17 mouse cellular contexts compared by ENCODE assay signal in the genomic region with DNA sequence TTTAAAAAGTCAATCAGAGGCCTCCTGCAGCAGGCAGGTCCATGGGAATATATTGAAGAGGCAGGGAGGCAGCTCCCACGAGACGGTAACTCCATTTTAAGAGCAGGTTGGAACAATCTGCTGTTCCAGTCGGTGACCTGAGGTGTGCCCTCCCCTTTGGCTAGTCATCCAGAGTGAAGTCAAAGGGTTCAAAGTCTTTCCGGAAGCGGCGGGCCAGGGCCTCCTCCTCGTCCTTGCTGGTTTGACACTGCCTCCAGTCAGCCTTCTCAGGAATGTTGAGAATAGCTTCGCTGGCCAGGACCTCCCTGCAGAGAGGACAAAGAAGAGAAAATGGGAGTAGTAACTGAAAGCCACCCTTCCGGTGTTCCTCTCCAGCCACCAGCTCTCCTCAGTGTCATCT. TPM values are rescaled to one million over a fixed set of nuclear protein-coding genes. Genes with fewer than 3 reads are reported as not detected.
DNase-seq lines count a peak whose midpoint lies in the region; ATAC-seq and TF ChIP-seq lines count a peak whose summit lies in the region.
"Had no signal": no experiment of that assay in that cellular context is flagged by ENCODE, and none has a peak within 500 bp of the region (broad histone marks: within the 10 kb centered on the region; RNA-seq: fewer than 3 reads in every experiment).

No protein-coding gene starts in this region.

- H3K4me2 ChIP-seq in stomach, postnatal 0 days (replicated peaks; ENCODE audit: low read depth), result no peak overlapping the region
- H3K4me2 ChIP-seq: forebrain, embryonic 15.5 days; hindbrain, embryonic 12.5 days; limb, embryonic 15.5 days; midbrain, embryonic 13.5 days had no signal

- peaks cover 25% of the 10 kb centered on the region; the same call in 1 of the 2 replicates for H3K4me1 ChIP-seq in kidney, adult 2 months (ENCODE audit: control insufficient read depth, insufficient read depth, low read length)
- H3K4me1 ChIP-seq in stomach, postnatal 0 days (replicated peaks; ENCODE audit: control insufficient read depth, insufficient read depth), result no peaks in the 10 kb centered on the region

- TF ChIP-seq EP300 in stomach, postnatal 0 days (optimal IDR thresholded peaks at IDR 0.05), result no peak

- H3K9me3 ChIP-seq in stomach, postnatal 0 days (ENCODE audit: control insufficient read depth, low read length), result no peaks in the 10 kb centered on the region
- H3K9me3 ChIP-seq: forebrain, embryonic 15.5 days; hindbrain, embryonic 12.5 days; limb, embryonic 15.5 days; midbrain, embryonic 13.5 days had no signal

- TF ChIP-seq CTCF in kidney, adult 2 months (conservative IDR thresholded peaks at IDR 0.05; ENCODE audit: insufficient read depth, insufficient read length, low read depth, low read length), result no peak
- no peak for TF ChIP-seq CTCF in stomach, postnatal 0 days (IDR thresholded peaks at IDR 0.05; ENCODE audit: low read depth)

- no peak for ATAC-seq in stomach, postnatal 0 days (ENCODE audit: low FRiP score, low TSS enrichment)
- ATAC-seq: forebrain, embryonic 15.5 days; lung, postnatal 0 days; midbrain, embryonic 13.5 days had no signal

- H3K27ac ChIP-seq in kidney, adult 2 months (ENCODE audit: insufficient read depth, low read depth, low read length), result peak overlapping the region; percentile 85
- H3K27ac ChIP-seq in stomach, postnatal 0 days (replicated peaks), result no peak overlapping the region
- H3K27ac ChIP-seq: forebrain, embryonic 15.5 days; hindbrain, embryonic 12.5 days; limb, embryonic 15.5 days; midbrain, embryonic 13.5 days had no signal

- H3K36me3 ChIP-seq in kidney, adult 2 months (ENCODE audit: control insufficient read depth, insufficient read depth, low read length), result no peaks in the 10 kb centered on the region; the same call in 1 of the 2 replicates
- H3K36me3 ChIP-seq in stomach, postnatal 0 days (ENCODE audit: control insufficient read depth, insufficient read depth, low read length), result peaks cover 9% of the 10 kb centered on the region; the same call in 1 of the 2 replicates

- WGBS in kidney, adult 2 months, result 29% methylated on average over 9 of the region's 9 CpGs
- 83% methylated on average over 9 of the region's 9 CpGs for WGBS in stomach, postnatal 0 days

- H3K9ac ChIP-seq in stomach, postnatal 0 days (ENCODE audit: low read length), result no peak overlapping the region
- H3K9ac ChIP-seq: forebrain, embryonic 15.5 days; hindbrain, embryonic 12.5 days; limb, embryonic 15.5 days; midbrain, embryonic 13.5 days had no signal

- H3K4me3 ChIP-seq in kidney, adult 2 months (ENCODE audit: insufficient read depth, low read depth, low read length), result no peak overlapping the region
- H3K4me3 ChIP-seq in stomach, postnatal 0 days (ENCODE audit: low read depth, low read length), result no peak overlapping the region
- H3K4me3 ChIP-seq: erythroblast, embryonic 14.5 days; forebrain, embryonic 15.5 days; hindbrain, embryonic 12.5 days; limb, embryonic 15.5 days; midbrain, embryonic 13.5 days had no signal

- intact Hi-C loops in left cerebral cortex, postnatal 14 days (cut with DNase I), result no loop called here

- TF ChIP-seq POLR2A in kidney, adult 2 months (IDR thresholded peaks at IDR 0.05; ENCODE audit: low read depth, low read length), result no peak

- no peaks in the 10 kb centered on the region for H3K27me3 ChIP-seq in kidney, adult 2 months (replicated peaks; ENCODE audit: control insufficient read depth, insufficient read depth, low read length)
- H3K27me3 ChIP-seq in stomach, postnatal 0 days (ENCODE audit: control insufficient read depth, insufficient read depth, low read length), result no peaks in the 10 kb centered on the region
- H3K27me3 ChIP-seq: forebrain, embryonic 15.5 days; hindbrain, embryonic 12.5 days; limb, embryonic 15.5 days; midbrain, embryonic 13.5 days had no signal

- DNase-seq in adrenal gland, postnatal 14 days, result peak; percentile 12
- no peak for DNase-seq in adrenal gland, postnatal 4 days (ENCODE audit: low spot score in 2 of 2)
- peak; percentile 25 for DNase-seq in R1 (ENCODE audit: low read depth, low spot score)
- peak; percentile 93 for DNase-seq in kidney, adult 2 months
- DNase-seq in kidney, postnatal 25 days, result peak; percentile 78 to 92
- DNase-seq in left cerebral cortex, postnatal 14 days (ENCODE audit: low spot score in 2 of 2), result no peak
- no peak for DNase-seq in frontal cortex, adult 2 months (ENCODE audit: extremely low spot score in 1 of 2, low spot score in 1 of 2)
- DNase-seq in stomach, postnatal 0 days (ENCODE audit: low spot score), result no peak
- DNase-seq: cerebellum, adult 18-20 months; heart, postnatal 10 days; right cerebral cortex, postnatal 14 days had no signal

RNA-seq across cellular contexts. Expression of a gene that starts 3.1 kb away (rescaled TPM):
- 60.3 and 61.7 TPM in 2 replicates for total RNA-seq in adrenal gland, postnatal 14 days (2021)
- 10 to 100 TPM; 54.5 to 58.7 TPM for total RNA-seq in adrenal gland, postnatal 4 days (2021)
- polyA plus RNA-seq in kidney, adult 2 months (2012; rRNA removed), result 28.9 and 34.4 TPM in 2 replicates
- total RNA-seq in left cerebral cortex, postnatal 14 days (2021), result 10 to 100 TPM; 40.9 to 54.5 TPM
- polyA plus RNA-seq in frontal cortex, adult 2 months (2012; rRNA removed), result 102 and 117 TPM in 2 replicates
- 21.3 and 23.7 TPM in 2 replicates for polyA plus RNA-seq in stomach, postnatal 0 days (2015; fragmentation: Nextera tagmentation; extraction: Ambion mirVana)

RNA-seq across cellular contexts. Expression of a gene that starts 25.3 kb away (rescaled TPM):
- total RNA-seq in adrenal gland, postnatal 14 days (2021), result 20.4 and 27.1 TPM in 2 replicates
- total RNA-seq in adrenal gland, postnatal 4 days (2021), result 10 to 100 TPM; 33.9 to 34.4 TPM
- 7.9 and 9.9 TPM in 2 replicates for polyA plus RNA-seq in kidney, adult 2 months (2012; rRNA removed)
- total RNA-seq in left cerebral cortex, postnatal 14 days (2021), result 10 to 100 TPM; 16.6 to 19.4 TPM
- polyA plus RNA-seq in frontal cortex, adult 2 months (2012; rRNA removed), result 22.5 and 24.6 TPM in 2 replicates
- polyA plus RNA-seq in stomach, postnatal 0 days (2015; fragmentation: Nextera tagmentation; extraction: Ambion mirVana), result 13.0 and 13.6 TPM in 2 replicates

RNA-seq across cellular contexts. Expression of a gene that starts 35.9 kb away (rescaled TPM):
- 27.5 and 34.5 TPM in 2 replicates for total RNA-seq in adrenal gland, postnatal 14 days (2021)
- 10 to 100 TPM; 44.9 to 50.0 TPM for total RNA-seq in adrenal gland, postnatal 4 days (2021)
- polyA plus RNA-seq in kidney, adult 2 months (2012; rRNA removed), result 19.7 and 28.1 TPM in 2 replicates
- 10 to 100 TPM; 71.4 to 73.9 TPM for total RNA-seq in left cerebral cortex, postnatal 14 days (2021)
- polyA plus RNA-seq in frontal cortex, adult 2 months (2012; rRNA removed), result 77.2 and 82.6 TPM in 2 replicates
- polyA plus RNA-seq in stomach, postnatal 0 days (2015; fragmentation: Nextera tagmentation; extraction: Ambion mirVana), result 54.3 and 60.3 TPM in 2 replicates

RNA-seq across cellular contexts. Expression of a gene that starts 40.8 kb away (rescaled TPM):
- total RNA-seq in adrenal gland, postnatal 14 days (2021), result 18.4 and 20.0 TPM in 2 replicates
- total RNA-seq in adrenal gland, postnatal 4 days (2021), result 10 to 100 TPM; 19.8 to 21.2 TPM
- polyA plus RNA-seq in kidney, adult 2 months (2012; rRNA removed), result 23.4 and 28.3 TPM in 2 replicates
- 10 to 100 TPM; 20.1 to 23.2 TPM for total RNA-seq in left cerebral cortex, postnatal 14 days (2021)
- 17.3 and 19.2 TPM in 2 replicates for polyA plus RNA-seq in frontal cortex, adult 2 months (2012; rRNA removed)
- polyA plus RNA-seq in stomach, postnatal 0 days (2015; fragmentation: Nextera tagmentation; extraction: Ambion mirVana), result 36.6 and 40.1 TPM in 2 replicates

Comparison
In these comparisons a context has a peak if more than half of its experiments do, and no peak if none do; other contexts are left out.
1. DNase-seq: peak in adrenal gland, postnatal 14 days (single experiment), R1 (single experiment), kidney, adult 2 months (single experiment) and kidney, postnatal 25 days (2 of 2); none in adrenal gland, postnatal 4 days (0 of 2), left cerebral cortex, postnatal 14 days (0 of 2), frontal cortex, adult 2 months (0 of 2) and stomach, postnatal 0 days (single experiment).